Mouse (Mus musculus): ENCODE measurements around the gene Cd81.

Cd81 gene

GRCm38 (mm10) chr7:143052626-143053007 lies at the start of gene Cd81:
Cd81 (plus strand) TSS chr7:143052739.
- peak; percentile 91 for DNase-seq

- DNase-seq = no peak
Observed at GRCm38 (mm10) chr7:143004727-143005343, 47.7 kb upstream of the Cd81 start, which contains the start of gene Tspan32. Tspan32 (plus strand) TSS chr7:143005046.

GRCm38 (mm10) chr7:143005344-143006096 lies 47.0 kb upstream of the Cd81 start:
- DNase-seq = no peak

GRCm38 (mm10) chr7:143006097-143006755 lies 46.3 kb upstream of the Cd81 start:
- no peak for DNase-seq

GRCm38 (mm10) chr7:143006756-143007598 lies 45.6 kb upstream of the Cd81 start:
- DNase-seq = no peak

- peak; percentile 94 for DNase-seq
Observed at GRCm38 (mm10) chr7:143007599-143008369, 44.8 kb upstream of the Cd81 start.

GRCm38 (mm10) chr7:143008370-143008926 lies 44.1 kb upstream of the Cd81 start:
- peak; percentile 56 for DNase-seq

GRCm38 (mm10) chr7:143008996-143009665 lies 43.4 kb upstream of the Cd81 start:
- DNase-seq = peak; percentile 73

- no peak for DNase-seq
Observed at GRCm38 (mm10) chr7:143009996-143010395, 42.5 kb upstream of the Cd81 start.

- DNase-seq = no peak
Observed at GRCm38 (mm10) chr7:143011226-143011625, 41.3 kb upstream of the Cd81 start.

- no peak for DNase-seq
Observed at GRCm38 (mm10) chr7:143012230-143012875, 40.2 kb upstream of the Cd81 start.

GRCm38 (mm10) chr7:143013420-143014178 lies 38.9 kb upstream of the Cd81 start:
- DNase-seq = no peak

- no peak for DNase-seq
Observed at GRCm38 (mm10) chr7:143014862-143015659, 37.5 kb upstream of the Cd81 start.

- no peak for DNase-seq
Observed at GRCm38 (mm10) chr7:143015755-143016423, 36.6 kb upstream of the Cd81 start.

GRCm38 (mm10) chr7:143016424-143017142 lies 36.0 kb upstream of the Cd81 start:
- DNase-seq = no peak

GRCm38 (mm10) chr7:143017181-143017580 lies 35.4 kb upstream of the Cd81 start:
- no peak for DNase-seq

- no peak for DNase-seq
Observed at GRCm38 (mm10) chr7:143020040-143020439, 32.5 kb upstream of the Cd81 start.

GRCm38 (mm10) chr7:143020764-143021163 lies 31.8 kb upstream of the Cd81 start:
- DNase-seq = no peak

Measured in embryo, embryonic 11 days (tissue).